Mouse (Mus musculus) MEL (cell line): Measurements from ENCODE around the gene Zfp113. TPM values are rescaled to one million over a fixed set of nuclear protein-coding genes. Genes with fewer than 3 reads are reported as not detected.

Source experiments
- DNase-seq: peaks from one replicate; pipeline ENCODE4 v3.0.0; 2011; ENCODE audit warnings: low read depth, low spot score
- H3K27ac ChIP-seq: 2 replicates; pipeline ENCODE4 v1.5.1; 2012; ENCODE audit warnings: low read depth, mild to moderate bottlenecking, control low read depth, low read length, moderate library complexity; ENCODE audit not compliant: control insufficient read depth
- H3K27me3 ChIP-seq, 2 experiments: fragments of 150-350 bp in 1 of 2; sonication (generic) in 1 of 2; 2 replicates each; pipeline ENCODE4 v1.6.1; 2012; ENCODE audit warnings: low read length in 2 of 2, mild to moderate bottlenecking in 2 of 2, improper control_type of control experiment in 1 of 2, moderate library complexity in 1 of 2; ENCODE audit not compliant: insufficient read depth in 2 of 2, control insufficient read depth in 1 of 2
- H3K36me3 ChIP-seq, 2 experiments: 2 replicates each; pipeline ENCODE4 v1.6.1; 2012 to 2014; ENCODE audit warnings: low read length in 2 of 2, improper control_type of control experiment in 1 of 2, inconsistent platforms in 1 of 2, mild to moderate bottlenecking in 1 of 2; ENCODE audit not compliant: insufficient read depth in 2 of 2, control insufficient read depth in 1 of 2
- H3K4me1 ChIP-seq, 2 experiments: fragments of 150-350 bp in 1 of 2; sonication (generic) in 1 of 2; 2 replicates each; pipeline ENCODE4 v1.6.1; 2012; ENCODE audit warnings: low read length in 2 of 2, improper control_type of control experiment in 1 of 2, mild to moderate bottlenecking in 1 of 2; ENCODE audit not compliant: insufficient read depth in 2 of 2, control insufficient read depth in 1 of 2
- H3K4me3 ChIP-seq, 2 experiments: fragments of 150-350 bp in 1 of 2; sonication (generic) in 1 of 2; 2 replicates each; pipeline ENCODE4 v1.5.1; 2012; ENCODE audit warnings: low read depth in 2 of 2, low read length in 2 of 2, mild to moderate bottlenecking in 2 of 2, moderate library complexity in 2 of 2, control low read depth in 1 of 2, improper control_type of control experiment in 1 of 2; ENCODE audit not compliant: control insufficient read depth in 1 of 2, insufficient read depth in 1 of 2
- H3K79me2 ChIP-seq: 2 replicates; pipeline ENCODE4 v1.6.1; 2012; ENCODE audit warnings: mild to moderate bottlenecking, low read length, moderate library complexity; ENCODE audit not compliant: control insufficient read depth, poor library complexity, insufficient read depth
- H3K9ac ChIP-seq: 2 replicates; pipeline ENCODE4 v1.6.1; 2012; ENCODE audit warnings: low read depth, mild to moderate bottlenecking, control low read depth, low read length, moderate library complexity; ENCODE audit not compliant: control insufficient read depth, poor library complexity, severe bottlenecking
- H3K9me3 ChIP-seq: fragments of 150-350 bp; sonication (generic); replicated peaks from 2 replicates; pipeline ENCODE4 v1.6.1; 2012; ENCODE audit warnings: mild to moderate bottlenecking, low read length, improper control_type of control experiment, moderate library complexity; ENCODE audit not compliant: insufficient read depth
- CHD1 ChIP-seq: IDR thresholded peaks from 2 replicates; pipeline ENCODE4 v1.6.1; 2012; ENCODE audit warnings: low read depth, mild to moderate bottlenecking, inconsistent platforms, low read length, improper control_type of control experiment
- CTCF ChIP-seq, 3 experiments: IDR thresholded peaks in 2 of 3; conservative IDR thresholded peaks in 1 of 3; 2 replicates each; pipeline ENCODE4 v1.5.1; 2011 to 2012; ENCODE audit warnings: low read length in 3 of 3, low read depth in 2 of 3, mild to moderate bottlenecking in 2 of 3, improper control_type of control experiment in 1 of 3, inconsistent platforms in 1 of 3, mixed read lengths in 1 of 3, moderate library complexity in 1 of 3; ENCODE audit not compliant: control insufficient read depth in 1 of 3, insufficient read depth in 1 of 3, poor library complexity in 1 of 3, severe bottlenecking in 1 of 3
- ETS1 ChIP-seq: IDR thresholded peaks from 2 replicates; pipeline ENCODE4 v1.6.1; 2012; ENCODE audit warnings: low read depth, mild to moderate bottlenecking, inconsistent platforms, low read length, improper control_type of control experiment, moderate library complexity
- GATA1 ChIP-seq: IDR thresholded peaks from 2 replicates; pipeline ENCODE4 v1.6.1; 2011; ENCODE audit warnings: low read depth, low read length, improper control_type of control experiment
- JUND ChIP-seq: IDR thresholded peaks from 2 replicates; pipeline ENCODE4 v1.6.1; 2011; ENCODE audit warnings: low read depth, mild to moderate bottlenecking, improper control_type of control experiment, low read length
- KAT2A ChIP-seq: conservative IDR thresholded peaks from 2 replicates; pipeline ENCODE4 v1.6.1; 2012; ENCODE audit warnings: low read depth, low read length, improper control_type of control experiment, inconsistent platforms
- MAZ ChIP-seq: IDR thresholded peaks from 2 replicates; pipeline ENCODE4 v1.6.1; 2012; ENCODE audit warnings: low read depth, mild to moderate bottlenecking, inconsistent platforms, low read length, improper control_type of control experiment
- NRF1 ChIP-seq: IDR thresholded peaks from 2 replicates; pipeline ENCODE4 v1.6.1; 2014; ENCODE audit warnings: low read depth, mild to moderate bottlenecking, inconsistent platforms, low read length, improper control_type of control experiment, moderate library complexity; ENCODE audit not compliant: poor library complexity, insufficient read depth, severe bottlenecking
- POLR2AphosphoS5 ChIP-seq: IDR thresholded peaks from 2 replicates; pipeline ENCODE4 v1.6.1; 2012; ENCODE audit warnings: low read depth, borderline replicate concordance, mild to moderate bottlenecking, inconsistent platforms, low read length, moderate library complexity, mixed read lengths
- TBP ChIP-seq: IDR thresholded peaks from 2 replicates; pipeline ENCODE4 v1.8.0; 2011; ENCODE audit warnings: low read depth, low read length, improper control_type of control experiment
- UBTF ChIP-seq: IDR thresholded peaks from 2 replicates; pipeline ENCODE4 v1.6.1; 2012; ENCODE audit warnings: low read depth, mild to moderate bottlenecking, inconsistent platforms, low read length, improper control_type of control experiment, moderate library complexity, borderline replicate concordance; ENCODE audit not compliant: insufficient read depth
- USF1 ChIP-seq: IDR thresholded peaks from 2 replicates; pipeline ENCODE4 v1.6.1; 2014; ENCODE audit warnings: low read depth, mild to moderate bottlenecking, inconsistent platforms, low read length, improper control_type of control experiment, moderate library complexity
- USF2 ChIP-seq, 2 experiments: IDR thresholded peaks; 2 replicates each; pipeline ENCODE4 v1.6.1; 2011 to 2012; ENCODE audit warnings: improper control_type of control experiment in 2 of 2, low read length in 2 of 2, borderline replicate concordance in 1 of 2, inconsistent platforms in 1 of 2, low read depth in 1 of 2, mild to moderate bottlenecking in 1 of 2; ENCODE audit not compliant: insufficient read depth in 1 of 2
- ZC3H11A ChIP-seq: IDR thresholded peaks from 2 replicates; pipeline ENCODE4 v1.6.1; 2012; ENCODE audit warnings: low read depth, mild to moderate bottlenecking, inconsistent platforms, low read length, improper control_type of control experiment
- ZKSCAN1 ChIP-seq: IDR thresholded peaks from 2 replicates; pipeline ENCODE4 v1.6.1; 2012; ENCODE audit warnings: low read depth, mild to moderate bottlenecking, inconsistent platforms, low read length, improper control_type of control experiment, moderate library complexity
- ZMIZ1 ChIP-seq: IDR thresholded peaks from 2 replicates; pipeline ENCODE4 v1.6.1; 2012; ENCODE audit warnings: low read depth, mild to moderate bottlenecking, inconsistent platforms, low read length, improper control_type of control experiment, moderate library complexity
- ZNF384 ChIP-seq: IDR thresholded peaks from 2 replicates; pipeline ENCODE4 v1.6.1; 2012; ENCODE audit warnings: low read depth, mild to moderate bottlenecking, inconsistent platforms, low read length, improper control_type of control experiment
- polyA plus RNA-seq, 2 experiments: library from polyadenylated mRNA; stranded (reverse) in 1 of 2; unstranded in 1 of 2; fragments of >175 nt in 1 of 2; fragments of >200 nt in 1 of 2; gene quantifications; 2 replicates each; pipeline versions ENCODE4 v1.2.1 to v1.2.4; 2012; ENCODE audit warnings: low replicate concordance in 2 of 2, low read depth in 1 of 2; ENCODE audit not compliant: insufficient read length in 2 of 2, insufficient read depth in 1 of 2, missing spikeins in 1 of 2
- total RNA-seq: library from RNA; depleted of rRNA; stranded (reverse); fragments of 300-350 nt; gene quantifications from 2 replicates; pipeline ENCODE4 v1.2.3, GENCODE M21; 2012

Zfp113 gene
- total and polyA plus RNA-seq, 3 experiments = 6.8 to 6.9 TPM; not detected in 1

DNA sequence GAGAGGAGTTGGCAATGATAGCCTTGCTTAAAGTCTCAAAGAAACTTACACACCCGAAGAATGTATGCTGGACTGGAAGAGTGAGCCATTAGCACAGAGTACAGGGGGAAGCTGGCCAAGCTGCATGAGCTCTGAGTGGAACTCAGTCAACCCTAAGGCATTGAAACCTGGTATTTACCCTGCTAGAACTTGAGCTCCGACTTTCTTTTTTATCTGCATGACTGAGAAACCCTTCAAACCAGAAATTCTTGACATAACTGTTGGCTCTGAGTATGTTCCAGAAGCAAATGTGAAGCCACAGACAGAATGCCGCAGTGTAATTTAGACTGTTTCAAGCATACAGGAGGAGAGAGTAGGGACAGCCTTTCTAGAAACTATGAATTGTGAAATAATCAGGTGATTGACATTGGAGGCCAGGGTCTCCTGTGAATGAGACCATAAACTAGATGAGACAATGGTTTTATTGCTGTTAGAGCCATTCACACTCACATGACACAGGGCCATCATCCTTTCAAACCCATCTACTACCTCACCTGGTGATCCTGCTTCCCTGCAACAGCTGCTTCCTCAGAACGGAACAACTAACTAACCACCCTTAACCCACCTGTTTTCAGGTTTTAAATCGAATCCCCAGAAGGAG is 23.0 kb downstream of the Zfp113 start:
- H3K27ac ChIP-seq = no peak overlapping the region
- H3K27me3 ChIP-seq = no peaks in the 10 kb centered on the region
- no peak overlapping the region for H3K4me3 ChIP-seq
- peaks cover 2 to 3% of the 10 kb centered on the region in 2 experiments; a peak in 2 of 4 replicates for H3K4me1 ChIP-seq
- H3K9me3 ChIP-seq = no peaks in the 10 kb centered on the region
- H3K9ac ChIP-seq = no peak overlapping the region
- H3K36me3 ChIP-seq = peaks cover 1 to 7% of the 10 kb centered on the region in 2 experiments
- no peaks in the 10 kb centered on the region for H3K79me2 ChIP-seq
- TF ChIP-seq ZC3H11A (no peak), JUND (no peak), KAT2A (no peak), MAZ (no peak), ETS1 (no peak), CHD1 (no peak), NRF1 (no peak), USF1 (no peak), USF2 (IDR thresholded peaks at IDR 0.05; ENCODE audit: borderline replicate concordance in 1 of 2, insufficient read depth in 1 of 2, low read depth in 1 of 2, low read length in 2 of 2) (no peak), GATA1 (no peak), ZMIZ1 (no peak), TBP (no peak), POLR2AphosphoS5 (no peak), CTCF (IDR thresholded peaks at IDR 0.05 in 2 of 3, conservative IDR thresholded peaks at IDR 0.05 in 1 of 3; ENCODE audit: control insufficient read depth in 1 of 3, insufficient read depth in 1 of 3, low read depth in 2 of 3, low read length in 3 of 3, poor library complexity in 1 of 3, severe bottlenecking in 1 of 3) (no peak), ZKSCAN1 (no peak)
- no peak for DNase-seq

DNA sequence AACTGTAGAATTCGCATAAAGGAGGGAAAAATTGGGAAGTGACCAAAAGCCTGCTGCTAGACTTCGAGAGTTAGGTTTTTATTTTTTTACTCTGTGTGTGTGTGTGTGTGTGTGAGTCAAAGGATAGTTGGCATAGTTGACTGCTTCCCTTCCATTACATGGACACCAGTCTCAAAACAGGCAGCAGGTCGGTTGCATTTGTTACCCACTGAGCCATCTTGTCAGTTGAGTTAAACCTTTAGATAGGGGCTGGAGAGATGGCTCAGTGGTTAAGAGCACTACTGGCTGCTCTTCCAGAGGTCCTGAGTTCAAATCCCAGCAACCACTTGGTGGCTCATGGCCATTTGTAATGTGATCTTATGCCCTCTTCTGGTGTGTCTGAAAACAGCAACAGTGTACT is 37.5 kb downstream of the Zfp113 start:
- TF ChIP-seq USF2 (IDR thresholded peaks at IDR 0.05; ENCODE audit: borderline replicate concordance in 1 of 2, insufficient read depth in 1 of 2, low read depth in 1 of 2, low read length in 2 of 2) (no peak), TBP (peak; percentile 86), CTCF (IDR thresholded peaks at IDR 0.05 in 2 of 3, conservative IDR thresholded peaks at IDR 0.05 in 1 of 3; ENCODE audit: control insufficient read depth in 1 of 3, insufficient read depth in 1 of 3, low read depth in 2 of 3, low read length in 3 of 3, poor library complexity in 1 of 3, severe bottlenecking in 1 of 3) (peak in 1 of 3 experiments; percentile 17; a peak in 1 of 6 replicates), UBTF (no peak), ZNF384 (no peak)
- no peaks in the 10 kb centered on the region for H3K9me3 ChIP-seq
- peaks cover 4 to 8% of the 10 kb centered on the region in 2 experiments; a peak in 3 of 4 replicates for H3K4me1 ChIP-seq
- H3K36me3 ChIP-seq = peaks cover 0 to 12% of the 10 kb centered on the region in 2 experiments; a peak in 2 of 4 replicates
- no peaks in the 10 kb centered on the region for H3K27me3 ChIP-seq
- H3K27ac ChIP-seq = no peak overlapping the region
- peaks cover 3% of the 10 kb centered on the region for H3K79me2 ChIP-seq
- no peak overlapping the region for H3K9ac ChIP-seq
- peak overlapping the region; percentile 58 to 92 for H3K4me3 ChIP-seq
- peak; percentile 34 for DNase-seq
